Mouse (Mus musculus): ENCODE results near the gene Sec22c. TPM values are rescaled to one million over a fixed set of nuclear protein-coding genes. Genes with fewer than 3 reads are reported as not detected.

The Sec22c gene
- total RNA-seq (2021), result 10 to 100 TPM; 26.6 to 26.8 TPM

DNA sequence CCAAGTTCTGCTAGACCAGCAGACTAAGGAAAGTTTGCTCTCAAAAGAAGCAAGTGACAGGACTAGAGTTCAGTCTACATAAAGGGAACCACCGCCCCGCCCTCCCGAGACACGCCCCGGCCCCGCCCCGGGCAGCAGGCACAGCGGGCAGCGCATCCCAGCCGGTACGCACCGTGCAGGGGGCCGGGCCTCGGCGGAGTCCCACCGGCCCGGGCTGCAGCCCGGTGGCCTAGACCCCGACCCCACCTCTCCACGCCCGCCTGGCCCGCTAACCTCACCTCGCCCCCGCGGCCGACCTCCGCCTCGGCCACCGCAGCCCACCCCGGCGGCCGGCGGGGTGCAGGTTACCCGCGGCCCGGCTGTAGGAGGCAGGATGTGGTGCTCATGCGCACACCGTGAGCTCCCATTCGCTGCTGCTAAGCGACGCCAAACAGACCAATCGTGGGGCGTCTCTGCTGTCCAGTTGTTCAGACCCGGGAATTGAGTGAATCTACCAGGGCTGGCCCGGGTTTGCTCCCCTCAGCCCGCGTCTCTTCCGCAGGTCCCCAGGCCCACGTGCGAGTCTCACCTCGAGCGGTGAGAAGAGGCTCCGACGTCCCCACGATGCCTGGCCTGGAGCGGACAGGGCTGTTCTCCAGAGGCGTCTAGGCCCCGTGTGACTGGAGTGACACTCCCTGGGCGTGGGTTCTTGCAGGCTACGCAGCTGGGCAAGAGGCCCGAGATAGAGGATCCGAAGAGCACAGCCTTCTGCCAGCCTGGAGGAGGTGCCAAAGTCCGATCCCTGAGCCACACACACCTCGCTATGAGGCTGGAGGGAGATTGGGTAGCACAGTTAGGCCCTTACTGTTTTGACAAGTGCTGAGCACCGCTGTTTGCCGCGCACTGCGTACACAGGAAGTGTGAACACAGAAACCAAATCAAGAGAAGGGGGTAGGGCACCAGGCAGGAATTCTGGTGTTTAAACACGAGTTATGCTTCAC, at the start of gene Sec22c:
Gene Sec22c (minus strand): TSS at position 845 of the 980 bp plus-strand sequence.
- intact Hi-C loops (cut with DNase I), result no loop called here
- DNase-seq (ENCODE audit: low spot score in 2 of 2), result peak; percentile 90 to 92

DNA sequence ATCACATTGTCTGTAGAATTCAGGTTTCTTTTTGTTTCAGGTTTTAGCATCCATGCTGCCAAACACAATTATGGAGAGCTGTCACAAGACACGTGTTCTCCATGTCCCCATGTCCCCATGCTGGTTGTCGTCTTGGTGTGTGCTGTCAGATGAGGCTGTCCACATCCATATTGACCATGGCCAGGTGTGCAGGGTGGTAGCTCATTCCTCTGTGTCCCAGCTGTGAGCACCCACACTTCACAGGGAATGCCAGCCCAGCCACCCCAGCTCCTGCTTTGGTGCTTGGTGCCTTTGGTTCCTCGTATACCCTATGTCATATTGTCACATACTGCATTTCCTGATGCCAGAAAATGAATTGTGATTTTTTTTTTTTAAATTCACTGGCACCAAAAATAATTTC, 49.3 kb upstream of the Sec22c start:
- DNase-seq (ENCODE audit: low spot score in 2 of 2), result no peak
- intact Hi-C loops (cut with DNase I), result no loop called here

DNA sequence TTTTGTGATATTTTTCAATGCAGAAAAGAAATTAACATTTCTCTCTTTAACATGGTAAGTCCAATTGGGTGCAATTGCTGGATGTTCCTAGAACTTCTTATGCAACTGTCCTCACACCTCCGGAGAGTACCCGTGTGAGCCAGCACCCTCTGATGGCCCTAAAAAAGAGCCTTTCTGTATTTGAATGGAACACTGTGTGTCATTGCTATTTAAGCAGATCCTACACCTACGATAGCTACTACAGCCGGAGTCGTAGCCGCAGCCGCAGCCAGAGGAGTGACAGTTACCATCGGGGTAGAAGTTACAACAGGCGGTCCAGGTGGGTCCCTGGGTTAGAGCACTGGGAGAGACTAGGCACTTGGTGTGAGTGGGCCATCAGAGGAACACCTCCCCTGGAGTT, 47.5 kb upstream of the Sec22c start:
- DNase-seq (ENCODE audit: low spot score in 2 of 2), result peak in 1 of 2 experiments; percentile 56
- intact Hi-C loops (cut with DNase I), result no loop called here

DNA sequence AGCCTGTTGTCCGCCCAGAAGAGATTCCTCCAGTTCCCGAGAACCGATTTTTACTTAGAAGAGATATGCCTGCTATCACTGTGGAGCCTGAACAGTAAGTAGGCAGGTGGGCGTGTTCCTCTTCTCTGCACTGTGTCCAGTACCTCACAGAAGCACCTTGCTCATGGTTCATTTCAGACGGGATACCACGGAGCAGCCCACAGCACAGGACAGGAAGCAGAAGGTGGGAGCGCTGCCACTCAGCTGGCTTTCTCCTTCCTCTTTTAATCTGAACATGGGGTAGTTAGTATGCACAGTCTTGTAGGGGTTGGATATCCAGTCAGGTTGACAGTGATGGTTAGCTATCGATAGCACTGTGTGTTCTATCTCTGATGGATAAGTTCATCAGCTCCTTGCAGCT, 38.8 kb upstream of the Sec22c start:
- intact Hi-C loops (cut with DNase I), result no loop called here
- DNase-seq (ENCODE audit: low spot score in 2 of 2), result no peak

DNA sequence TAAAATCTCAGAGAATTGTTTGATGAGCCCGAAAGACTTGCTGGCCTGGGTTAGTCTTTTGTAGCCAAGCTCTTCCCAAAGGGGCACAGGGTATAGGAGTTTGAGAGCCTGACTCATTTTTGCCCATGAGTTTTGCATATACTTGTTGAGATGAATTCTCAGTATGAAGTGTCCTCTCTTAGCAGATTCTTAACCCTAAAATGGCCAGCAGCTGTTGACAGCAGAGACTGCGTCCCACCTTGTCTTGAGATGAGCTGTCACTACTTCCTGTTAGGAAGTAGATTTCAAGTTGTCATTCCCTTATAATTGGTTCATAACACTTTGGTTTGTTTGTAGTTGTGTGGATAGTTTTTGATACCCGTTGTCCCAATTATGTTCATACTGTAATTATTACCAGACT, 35.9 kb upstream of the Sec22c start:
- intact Hi-C loops (cut with DNase I), result no loop called here
- no peak for DNase-seq (ENCODE audit: low spot score in 2 of 2)

DNA sequence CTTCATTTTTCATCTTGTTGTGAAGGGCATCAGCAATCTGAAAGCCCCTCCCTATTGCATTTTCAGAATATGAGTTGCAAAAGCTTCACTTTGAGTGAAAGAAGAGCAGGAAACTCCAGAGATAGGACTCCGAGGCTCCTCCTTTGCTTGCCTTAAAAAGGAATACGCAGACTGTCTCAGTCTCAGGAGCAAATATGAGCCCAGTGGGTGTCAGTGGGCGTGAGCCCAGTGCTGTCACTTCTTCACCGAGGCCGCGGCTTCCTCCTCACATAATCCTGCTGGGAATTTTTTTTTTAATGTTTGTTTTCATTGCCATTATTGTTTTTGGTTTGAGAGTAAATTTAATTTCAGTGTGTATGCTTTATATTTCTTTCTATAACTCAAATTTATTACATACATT, 35.2 kb upstream of the Sec22c start:
- DNase-seq (ENCODE audit: low spot score in 2 of 2), result no peak
- intact Hi-C loops (cut with DNase I), result no loop called here

DNA sequence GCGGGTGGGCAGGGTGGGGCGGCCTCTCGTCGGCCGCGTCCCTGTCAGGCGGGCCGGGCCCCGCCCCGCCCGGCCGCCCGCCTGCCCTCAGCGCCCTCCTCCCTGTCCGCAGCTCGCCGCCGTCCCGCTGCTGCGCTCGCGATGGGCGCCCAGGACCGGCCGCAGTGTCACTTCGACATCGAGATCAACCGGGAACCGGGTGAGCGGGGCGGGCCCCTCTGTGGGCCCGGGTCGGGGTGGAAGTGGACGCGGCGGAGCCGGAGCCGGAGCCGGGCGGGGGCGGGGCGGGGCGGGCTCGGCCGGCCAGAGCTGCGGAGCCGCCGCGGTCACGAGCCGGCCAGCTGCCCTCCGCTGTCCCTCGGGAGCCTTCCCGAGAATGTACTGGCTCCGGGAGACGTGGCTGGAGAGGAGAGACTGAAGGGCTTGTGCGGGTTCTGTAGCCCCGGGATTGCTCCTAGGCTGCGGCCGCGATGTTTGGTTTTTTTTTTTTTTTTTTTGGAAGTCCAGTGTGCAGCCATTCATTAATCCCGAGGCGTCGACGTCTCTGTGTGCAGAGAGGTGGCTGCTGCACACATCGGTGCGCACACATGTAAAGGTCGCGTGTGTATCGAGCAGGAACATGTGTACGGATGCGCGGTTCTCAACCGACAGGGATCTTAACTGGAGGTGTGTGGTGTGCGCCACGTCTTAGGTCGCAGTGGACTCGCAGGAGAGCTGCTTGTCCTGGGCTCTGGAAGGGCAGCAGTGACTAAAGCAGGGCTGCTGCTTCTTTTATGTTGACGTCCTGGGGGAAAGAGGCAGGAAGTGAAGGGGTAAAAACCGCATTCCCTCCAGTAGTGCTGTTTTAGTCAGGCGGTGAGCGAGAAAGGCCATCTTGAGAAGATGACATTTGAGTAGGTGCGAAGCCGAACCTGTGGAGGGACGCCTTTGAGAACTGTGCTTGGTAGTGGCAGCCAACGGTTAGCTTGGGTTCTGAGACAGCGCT, 14.3 kb upstream of the Sec22c start:
- intact Hi-C loops (cut with DNase I), result loop anchor here (1.0 kb wide), 1 partner anchor 9 kb away; the partner anchor contains the start of gene Ss18l2
- peak in 1 of 2 experiments; percentile 19 for DNase-seq (ENCODE audit: low spot score in 2 of 2)

DNA sequence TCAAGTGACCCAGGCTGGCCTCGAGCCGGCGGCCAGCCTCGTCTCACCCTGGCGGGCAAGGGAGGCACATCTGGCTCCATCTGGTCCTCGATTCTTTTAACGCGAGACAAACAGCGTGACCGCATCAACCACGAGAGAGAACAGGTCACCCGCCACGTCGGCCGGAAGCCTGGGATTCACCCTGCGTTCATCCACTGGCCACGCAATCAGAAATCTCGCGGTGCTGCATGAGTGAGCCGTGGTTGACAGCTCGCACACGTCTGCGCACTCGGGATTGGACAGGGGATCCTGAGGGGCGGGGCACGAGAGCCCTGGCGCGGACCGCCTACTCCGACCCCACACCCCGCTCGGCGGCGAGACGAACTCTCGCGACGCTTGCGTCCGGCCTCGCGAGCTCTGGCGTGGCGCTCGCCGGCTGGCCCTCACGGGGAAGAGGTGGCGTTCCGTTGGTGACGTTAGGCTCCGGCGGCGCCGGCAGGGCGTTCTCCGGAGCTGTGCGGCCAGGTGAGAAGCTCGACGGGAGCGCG, 13.6 kb upstream of the Sec22c start, which contains the start of gene Nktr:
Gene Nktr (plus strand): TSS at position 378 of the 527 bp plus-strand sequence.
- peak; percentile 97 to 99 for DNase-seq (ENCODE audit: low spot score in 2 of 2)
- intact Hi-C loops (cut with DNase I), result loop anchor here (1.0 kb wide), 1 partner anchor 9 kb away; the partner anchor contains the start of gene Ss18l2

DNA sequence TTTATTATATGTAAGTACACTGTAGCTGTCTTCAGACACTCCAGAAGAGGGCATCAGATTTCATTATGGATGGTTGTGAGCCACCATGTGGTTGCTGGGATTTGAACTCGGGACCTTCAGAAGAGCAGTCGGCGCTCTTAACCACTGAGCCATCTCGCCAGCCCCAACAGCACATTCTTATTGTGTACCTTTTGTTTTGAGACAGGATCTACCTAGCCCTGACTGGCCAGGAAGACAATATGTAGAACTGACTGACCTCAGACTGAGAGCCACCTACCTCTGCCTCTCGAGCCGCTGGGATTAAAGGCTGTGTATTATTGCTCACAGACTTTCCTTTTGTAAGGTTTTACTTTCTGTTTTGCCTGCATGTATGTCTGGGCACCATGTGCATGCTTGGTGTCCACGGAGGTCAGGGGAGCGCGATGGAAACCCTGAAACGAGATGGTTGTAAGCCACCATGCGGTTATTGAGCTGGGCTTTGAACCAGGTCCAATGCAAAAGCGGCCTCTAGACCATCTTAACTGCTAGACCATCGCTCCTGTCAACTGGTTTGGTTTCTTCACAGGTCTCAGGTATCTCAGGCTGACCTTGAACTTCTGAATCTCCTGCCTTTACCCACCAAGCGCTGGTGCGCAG, 12.9 kb upstream of the Sec22c start:
- no peak for DNase-seq (ENCODE audit: low spot score in 2 of 2)
- intact Hi-C loops (cut with DNase I), result no loop called here

DNA sequence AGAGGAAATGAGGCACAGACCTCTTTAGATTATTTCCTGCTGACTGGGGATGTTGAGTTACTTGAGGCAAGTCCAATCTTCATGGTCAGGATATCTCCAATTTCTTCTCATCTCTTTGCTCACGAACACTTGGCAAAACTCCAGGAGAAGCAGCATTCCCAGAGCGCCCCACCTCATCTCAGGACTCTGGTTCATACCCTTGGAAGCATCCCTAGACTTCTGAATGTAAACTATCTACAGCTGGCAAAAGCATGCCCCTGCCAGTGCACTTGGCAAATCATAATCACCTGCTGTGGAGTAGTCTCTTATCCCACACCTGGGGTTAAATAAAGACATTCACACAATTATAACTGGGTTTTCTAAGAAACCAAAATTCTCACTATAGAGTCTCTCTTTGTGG, 11.8 kb upstream of the Sec22c start:
- intact Hi-C loops (cut with DNase I), result no loop called here
- DNase-seq (ENCODE audit: low spot score in 2 of 2), result no peak

DNA sequence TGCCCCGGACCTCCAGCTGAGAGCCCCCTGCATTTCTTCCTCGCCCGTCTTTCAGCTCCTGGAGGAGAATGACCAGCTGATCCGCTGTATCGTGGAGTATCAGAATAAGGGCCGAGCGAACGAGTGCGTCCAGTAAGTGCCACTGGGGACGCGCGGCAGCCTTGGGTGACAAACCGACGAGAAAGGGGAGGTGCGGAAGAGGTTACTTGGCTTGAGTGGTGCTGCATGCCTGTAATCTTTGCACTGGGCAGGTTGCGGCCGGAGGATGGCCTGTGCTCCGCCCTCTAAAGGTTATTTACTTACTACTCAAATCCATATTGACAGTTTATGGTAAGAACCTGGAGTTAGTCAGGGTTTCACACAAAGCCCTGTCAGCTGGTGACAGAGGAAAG, 5.3 kb upstream of the Sec22c start:
- intact Hi-C loops (cut with DNase I), result loop anchor here (1.0 kb wide), 1 partner anchor 9 kb away; the partner anchor contains the start of gene Nktr
- DNase-seq (ENCODE audit: low spot score in 2 of 2), result no peak

DNA sequence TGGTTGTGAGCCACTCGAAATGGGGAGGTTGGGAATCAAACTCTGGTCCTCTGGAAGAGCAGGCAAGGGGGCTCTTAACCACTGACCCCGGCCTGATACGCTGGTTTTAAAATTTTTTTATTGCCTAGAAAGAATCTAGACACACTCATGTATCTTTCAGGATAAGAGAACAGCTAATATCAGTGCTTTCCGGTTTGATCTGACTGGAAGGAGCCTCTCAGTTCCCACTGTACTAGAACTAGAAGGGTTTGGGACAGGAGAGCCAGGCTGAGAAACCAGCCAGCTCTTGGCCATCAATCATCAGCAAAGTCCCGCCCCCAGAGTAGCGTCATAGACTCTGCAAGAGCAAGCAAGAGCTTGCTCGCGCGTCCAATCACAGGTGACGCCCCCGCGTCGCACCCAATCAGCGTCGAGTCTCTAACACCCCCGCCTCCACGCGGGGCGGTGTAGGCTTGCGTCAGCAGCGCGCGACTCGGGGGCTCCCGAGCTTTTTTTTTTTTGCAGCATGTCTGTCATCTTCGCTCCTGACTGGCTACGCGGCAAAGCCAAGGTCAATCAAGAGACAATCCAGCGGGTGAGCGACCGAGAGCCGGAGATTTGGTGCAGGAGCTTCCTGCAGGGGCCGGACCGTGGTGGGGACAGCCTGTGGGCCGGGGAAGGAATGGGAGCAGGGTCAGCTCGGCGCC, 4.8 kb upstream of the Sec22c start, which contains the start of gene Ss18l2:
Gene Ss18l2 (plus strand): TSS at position 432 of the 686 bp plus-strand sequence.
- intact Hi-C loops (cut with DNase I), result loop anchor here (1.0 kb wide), 1 partner anchor 9 kb away; the partner anchor contains the start of gene Nktr
- peak; percentile 94 to 96 for DNase-seq (ENCODE audit: low spot score in 2 of 2)

DNA sequence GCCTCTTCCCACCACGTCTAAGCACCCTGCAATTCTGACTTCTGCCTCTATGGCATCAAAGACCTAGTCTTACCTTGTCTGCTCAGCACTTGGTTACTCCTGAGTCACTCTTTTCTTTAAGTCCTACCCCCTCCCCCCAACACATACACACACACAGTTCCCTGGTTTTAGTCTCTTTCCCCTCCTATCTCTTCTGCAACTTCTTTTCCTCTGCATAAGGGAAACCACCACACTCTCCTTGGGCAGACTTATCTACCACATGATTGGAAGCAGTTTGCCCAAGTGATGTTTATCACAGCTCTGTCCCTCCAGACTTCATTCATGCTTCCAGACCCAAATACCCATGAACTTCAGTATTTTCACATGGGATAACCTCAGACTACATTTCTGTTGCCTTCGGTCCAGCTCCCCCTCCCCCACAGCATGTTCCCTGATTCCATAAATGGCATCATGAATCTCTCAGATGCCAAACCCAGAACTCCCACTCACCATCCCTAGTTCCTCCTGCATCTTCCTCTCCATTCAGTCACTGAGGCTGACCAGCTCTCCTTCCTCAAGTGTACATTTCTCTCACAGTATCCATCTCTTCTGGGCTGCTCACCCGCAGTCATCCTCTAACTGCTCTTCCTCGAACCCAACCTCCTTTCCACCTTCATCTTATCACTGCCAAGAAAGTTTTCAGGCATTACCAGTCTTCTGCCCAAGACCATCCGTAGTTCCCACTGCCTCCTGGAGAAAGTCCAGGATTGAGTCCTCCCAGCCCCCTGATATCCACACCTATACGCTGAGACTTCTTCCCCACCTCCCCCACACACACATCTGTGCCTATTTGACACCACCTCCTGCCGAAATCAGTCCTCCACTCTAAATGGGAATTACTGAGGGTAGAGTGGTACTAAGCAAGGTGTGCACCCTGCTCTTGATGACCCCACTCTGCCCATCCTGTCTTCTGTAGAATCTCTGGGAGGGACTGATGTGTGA, 3.5 kb upstream of the Sec22c start:
- intact Hi-C loops (cut with DNase I), result no loop called here
- DNase-seq (ENCODE audit: low spot score in 2 of 2), result peak in 1 of 2 experiments; percentile 3

DNA sequence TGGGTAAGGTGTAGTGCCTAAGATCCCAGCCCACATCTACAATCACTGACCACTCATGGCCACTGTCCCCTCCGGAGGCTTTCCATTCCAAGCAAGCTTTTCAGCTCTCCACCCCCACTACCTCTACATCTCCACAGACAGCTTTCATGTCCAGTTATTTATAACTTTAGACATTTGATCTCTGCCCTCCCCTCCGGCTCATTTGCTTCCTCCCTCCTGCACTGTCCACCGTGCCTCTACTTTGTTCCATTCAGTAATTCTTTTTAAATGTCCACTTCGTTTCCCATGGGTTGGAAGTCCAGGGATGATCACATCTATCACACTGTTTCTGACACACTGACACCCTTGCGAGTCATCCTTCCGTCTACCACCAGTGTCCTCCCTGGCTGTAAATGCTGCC, 2.5 kb upstream of the Sec22c start:
- no peak for DNase-seq (ENCODE audit: low spot score in 2 of 2)
- intact Hi-C loops (cut with DNase I), result no loop called here

DNA sequence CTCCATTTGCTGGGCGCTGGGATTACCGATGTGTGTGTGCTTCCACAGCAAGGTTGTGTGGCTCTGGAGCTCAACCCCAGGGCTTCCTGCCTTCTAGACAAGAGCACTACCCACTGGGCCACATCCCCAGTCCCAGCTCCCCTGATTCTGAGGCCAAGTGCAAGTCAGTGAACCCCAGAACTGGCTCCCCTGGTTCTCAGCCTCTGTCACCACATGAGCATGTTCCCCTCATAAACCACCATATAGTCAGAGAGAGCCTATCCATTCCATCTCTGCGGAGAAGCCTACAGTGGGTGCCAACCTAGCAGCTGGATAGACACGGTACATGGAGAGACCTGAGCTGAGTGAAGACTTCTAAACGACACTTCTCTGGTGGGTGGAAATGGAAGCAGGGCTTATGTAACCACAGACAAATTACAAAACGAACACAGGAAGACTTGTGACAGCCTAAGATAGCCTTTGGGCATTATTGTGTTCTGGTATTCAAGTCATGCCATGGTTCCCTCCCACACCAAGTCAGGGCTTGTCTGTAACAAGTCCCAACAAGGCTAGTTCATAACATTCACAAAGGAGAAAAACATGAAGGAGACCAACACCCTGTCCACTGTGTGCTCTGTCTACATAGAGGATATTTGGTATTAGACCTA, 862 bp upstream of the Sec22c start:
- intact Hi-C loops (cut with DNase I), result no loop called here
- DNase-seq (ENCODE audit: low spot score in 2 of 2), result no peak

DNA sequence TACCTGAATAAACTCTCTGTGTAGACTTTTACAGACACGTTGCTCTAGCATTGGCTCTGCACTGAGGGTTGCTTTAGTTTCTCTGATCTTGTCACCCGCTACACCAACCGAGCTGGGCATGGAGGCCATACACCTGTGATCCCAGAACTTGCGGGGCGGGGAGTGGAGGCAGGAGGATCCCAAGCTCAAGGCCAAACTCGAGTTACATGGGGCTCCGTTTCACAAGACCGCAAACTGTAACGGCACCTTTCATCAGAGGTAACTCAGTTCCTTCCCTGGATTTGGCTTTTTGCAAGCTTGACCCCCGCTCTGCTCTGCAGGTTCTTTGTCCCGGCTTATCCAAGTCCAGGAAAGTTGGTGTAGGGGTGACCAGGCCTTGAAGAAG, 1.0 kb downstream of the Sec22c start:
- intact Hi-C loops (cut with DNase I), result no loop called here
- DNase-seq (ENCODE audit: low spot score in 2 of 2), result no peak

All from left cerebral cortex, postnatal 36 days (tissue).